Mouse (Mus musculus): ENCODE results near the gene Rab11fip3. TPM values are rescaled to one million over a fixed set of nuclear protein-coding genes. Genes with fewer than 3 reads are reported as not detected.

Rab11fip3 gene
- polyA plus RNA-seq, 1 experiment from 2014 or later: 15.8 TPM

DNA sequence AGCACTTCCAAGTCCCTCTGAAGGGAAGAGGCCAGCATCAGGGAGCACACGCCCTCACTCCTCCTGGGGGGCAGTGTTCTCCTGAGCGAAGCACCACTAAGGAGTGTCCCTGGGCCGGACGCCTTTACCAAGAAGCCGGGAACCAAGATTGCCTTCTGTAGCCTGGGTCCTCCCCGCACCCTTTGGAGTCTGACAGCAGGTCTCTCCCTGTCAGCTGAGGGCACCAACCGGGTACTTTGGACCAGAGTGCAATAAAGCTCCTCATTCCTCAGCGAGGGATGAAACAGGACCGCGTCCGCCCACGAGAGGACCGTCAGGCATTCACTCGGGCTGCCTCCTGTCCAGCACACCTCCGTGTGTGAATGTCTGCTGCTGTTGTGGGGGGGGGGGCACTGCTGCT, 64.6 kb downstream of the Rab11fip3 start:
- 92% methylated on average over 14 of the region's 15 CpGs for WGBS
- H3K4me1 ChIP-seq (ENCODE audit: control insufficient read depth, insufficient read depth, low read length): no peaks in the 10 kb centered on the region
- no peaks in the 10 kb centered on the region for H3K9me3 ChIP-seq (ENCODE audit: control insufficient read depth, low read length)
- no peak overlapping the region for H3K4me2 ChIP-seq (ENCODE audit: low read depth, low read length)
- H3K9ac ChIP-seq (ENCODE audit: low read depth, low read length): no peak overlapping the region
- no peak overlapping the region for H3K27ac ChIP-seq (replicated peaks; ENCODE audit: low read depth, low read length)
- DNase-seq (ENCODE audit: low spot score) (no peak), ATAC-seq (ENCODE audit: low read depth) (no peak)
- peaks cover 64% of the 10 kb centered on the region for H3K36me3 ChIP-seq (ENCODE audit: control insufficient read depth, insufficient read depth, low read length)
- no peaks in the 10 kb centered on the region for H3K27me3 ChIP-seq (replicated peaks; ENCODE audit: control insufficient read depth, insufficient read depth, low read length)
- H3K4me3 ChIP-seq (ENCODE audit: low read depth, low read length): no peak overlapping the region

DNA sequence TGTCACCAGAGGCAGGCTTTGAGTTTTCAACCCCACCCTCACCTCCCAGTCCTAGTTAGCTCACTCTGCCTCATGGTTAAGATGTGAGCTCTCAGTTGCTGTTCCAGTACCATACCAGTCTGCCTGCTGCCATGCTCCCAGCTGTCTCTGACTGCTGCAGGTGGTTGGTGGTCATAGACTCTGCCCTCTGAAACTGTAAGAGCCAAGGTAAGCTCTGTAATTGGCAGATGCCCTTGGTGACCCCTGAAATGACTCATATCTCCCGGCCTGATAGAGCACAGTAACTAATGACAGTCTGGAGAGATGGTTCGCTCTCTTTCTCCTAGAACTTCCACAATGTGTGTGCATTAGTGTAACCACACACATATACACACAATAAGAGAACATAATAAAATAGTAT, 65.5 kb downstream of the Rab11fip3 start:
- H3K9me3 ChIP-seq (ENCODE audit: control insufficient read depth, low read length): no peaks in the 10 kb centered on the region
- H3K4me3 ChIP-seq (ENCODE audit: low read depth, low read length): no peak overlapping the region
- no peak overlapping the region for H3K9ac ChIP-seq (ENCODE audit: low read depth, low read length)
- H3K36me3 ChIP-seq (ENCODE audit: control insufficient read depth, insufficient read depth, low read length): peaks cover 65% of the 10 kb centered on the region
- H3K4me1 ChIP-seq (ENCODE audit: control insufficient read depth, insufficient read depth, low read length): no peaks in the 10 kb centered on the region
- no peak for DNase-seq (ENCODE audit: low spot score)
- H3K27me3 ChIP-seq (replicated peaks; ENCODE audit: control insufficient read depth, insufficient read depth, low read length): no peaks in the 10 kb centered on the region
- H3K27ac ChIP-seq (replicated peaks; ENCODE audit: low read depth, low read length): no peak overlapping the region
- no peak overlapping the region for H3K4me2 ChIP-seq (ENCODE audit: low read depth, low read length)
- ATAC-seq (ENCODE audit: low read depth): no peak
- 92% methylated on average over 2 of the region's 2 CpGs for WGBS

DNA sequence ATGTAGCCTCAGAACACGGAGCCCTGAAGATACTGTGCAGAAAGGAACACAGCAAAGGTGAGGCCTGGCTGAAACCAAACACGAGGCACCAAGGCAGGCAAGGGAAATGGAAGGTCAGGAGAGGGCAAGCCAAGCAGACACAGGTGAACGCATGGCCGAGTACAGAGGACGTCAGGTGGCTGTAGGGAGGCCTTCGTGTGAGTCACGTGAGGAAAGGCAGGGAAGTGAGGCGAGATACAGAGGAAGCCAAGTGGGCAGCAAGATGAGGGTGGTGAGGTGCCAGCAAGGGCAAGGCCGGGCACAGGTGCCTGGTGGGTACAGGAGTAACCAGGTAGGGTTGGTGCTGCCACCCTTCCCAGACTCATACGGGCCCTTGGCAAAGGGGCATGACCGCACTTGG, 70.9 kb downstream of the Rab11fip3 start:
- H3K27ac ChIP-seq (replicated peaks; ENCODE audit: low read depth, low read length): no peak overlapping the region
- no peak overlapping the region for H3K4me3 ChIP-seq (ENCODE audit: low read depth, low read length)
- no peak for ATAC-seq (ENCODE audit: low read depth)
- no peaks in the 10 kb centered on the region for H3K27me3 ChIP-seq (replicated peaks; ENCODE audit: control insufficient read depth, insufficient read depth, low read length)
- no peak for DNase-seq (ENCODE audit: low spot score)
- H3K9ac ChIP-seq (ENCODE audit: low read depth, low read length): no peak overlapping the region
- H3K9me3 ChIP-seq (ENCODE audit: control insufficient read depth, low read length): no peaks in the 10 kb centered on the region
- 89% methylated on average over 11 of the region's 11 CpGs for WGBS
- H3K4me2 ChIP-seq (ENCODE audit: low read depth, low read length): no peak overlapping the region
- no peaks in the 10 kb centered on the region for H3K4me1 ChIP-seq (ENCODE audit: control insufficient read depth, insufficient read depth, low read length)
- peaks cover 58% of the 10 kb centered on the region for H3K36me3 ChIP-seq (ENCODE audit: control insufficient read depth, insufficient read depth, low read length)

DNA sequence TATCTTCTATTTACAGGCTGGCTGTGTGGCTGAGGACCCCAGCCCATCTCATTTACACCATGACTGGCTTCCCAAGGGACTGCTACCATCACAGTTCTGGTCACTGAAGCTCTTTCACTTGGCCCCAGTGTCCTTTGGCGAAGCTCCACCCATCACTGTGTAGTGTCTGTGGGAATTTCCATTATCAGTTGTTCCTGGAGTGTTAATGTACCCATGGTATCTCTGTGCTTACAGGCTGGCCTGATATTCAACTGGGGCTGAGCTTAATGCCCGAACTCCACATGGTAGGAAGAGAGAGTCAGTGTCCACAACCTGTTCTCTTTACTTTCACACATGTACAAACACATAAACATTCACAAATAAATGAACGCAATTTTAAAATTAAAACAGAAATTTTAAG, 75.9 kb downstream of the Rab11fip3 start:
- no peaks in the 10 kb centered on the region for H3K27me3 ChIP-seq (replicated peaks; ENCODE audit: control insufficient read depth, insufficient read depth, low read length)
- 90% methylated on average over 3 of the region's 3 CpGs for WGBS
- peaks cover 76% of the 10 kb centered on the region for H3K36me3 ChIP-seq (ENCODE audit: control insufficient read depth, insufficient read depth, low read length)
- H3K9me3 ChIP-seq (ENCODE audit: control insufficient read depth, low read length): no peaks in the 10 kb centered on the region
- H3K27ac ChIP-seq (replicated peaks; ENCODE audit: low read depth, low read length): no peak overlapping the region
- DNase-seq (ENCODE audit: low spot score): no peak
- no peak overlapping the region for H3K4me3 ChIP-seq (ENCODE audit: low read depth, low read length)
- H3K4me1 ChIP-seq (ENCODE audit: control insufficient read depth, insufficient read depth, low read length): no peaks in the 10 kb centered on the region
- H3K9ac ChIP-seq (ENCODE audit: low read depth, low read length): no peak overlapping the region
- ATAC-seq (ENCODE audit: low read depth): no peak
- H3K4me2 ChIP-seq (ENCODE audit: low read depth, low read length): no peak overlapping the region

DNA sequence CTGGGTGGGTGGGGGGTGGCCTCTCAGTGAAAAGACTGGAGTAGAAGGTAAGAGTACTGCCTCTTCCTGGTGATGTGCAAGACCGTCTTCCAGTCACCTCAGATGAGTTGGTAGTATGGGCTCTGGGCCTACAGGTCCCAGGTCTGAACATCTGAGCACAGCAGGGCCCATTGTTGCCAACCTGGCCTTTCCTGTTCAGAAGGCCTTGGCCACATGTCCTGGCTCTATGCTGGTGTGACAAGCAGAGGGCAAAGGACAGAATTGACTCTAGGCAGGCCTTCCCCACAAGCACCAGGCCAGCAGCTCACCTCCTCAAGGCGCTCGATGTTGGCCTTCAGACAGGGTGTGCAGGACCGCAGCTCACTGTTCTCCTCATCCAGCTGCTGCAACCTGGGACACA, 77.1 kb downstream of the Rab11fip3 start:
- DNase-seq (ENCODE audit: low spot score): no peak
- no peak for ATAC-seq (ENCODE audit: low read depth)
- H3K4me2 ChIP-seq (ENCODE audit: low read depth, low read length): no peak overlapping the region
- no peak overlapping the region for H3K4me3 ChIP-seq (ENCODE audit: low read depth, low read length)
- no peaks in the 10 kb centered on the region for H3K4me1 ChIP-seq (ENCODE audit: control insufficient read depth, insufficient read depth, low read length)
- H3K9me3 ChIP-seq (ENCODE audit: control insufficient read depth, low read length): no peaks in the 10 kb centered on the region
- 95% methylated on average over 4 of the region's 4 CpGs for WGBS
- no peak overlapping the region for H3K27ac ChIP-seq (replicated peaks; ENCODE audit: low read depth, low read length)
- H3K27me3 ChIP-seq (replicated peaks; ENCODE audit: control insufficient read depth, insufficient read depth, low read length): no peaks in the 10 kb centered on the region
- peaks cover 71% of the 10 kb centered on the region for H3K36me3 ChIP-seq (ENCODE audit: control insufficient read depth, insufficient read depth, low read length)
- H3K9ac ChIP-seq (ENCODE audit: low read depth, low read length): no peak overlapping the region

DNA sequence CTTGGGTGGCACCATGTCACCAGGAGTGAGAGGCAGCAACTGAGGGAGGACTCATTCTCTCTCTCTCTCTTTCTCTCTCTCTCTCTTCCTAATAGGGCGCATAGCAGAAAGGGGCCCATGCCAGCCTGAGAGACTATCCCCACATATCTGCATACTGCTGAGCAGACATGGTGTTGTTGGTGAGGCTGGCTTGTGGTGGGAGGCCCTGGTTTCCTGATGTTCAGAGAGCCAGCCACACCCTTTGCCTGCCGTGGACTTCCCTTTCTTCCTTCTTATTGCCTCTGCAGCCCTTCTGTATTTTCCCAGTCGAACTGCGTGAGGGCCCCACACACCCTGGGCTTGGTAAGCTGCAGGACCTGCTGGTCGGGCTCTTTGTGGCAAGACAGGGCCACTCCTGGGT, 79.0 kb downstream of the Rab11fip3 start:
- 89% methylated on average over 5 of the region's 5 CpGs for WGBS
- H3K4me3 ChIP-seq (ENCODE audit: low read depth, low read length): no peak overlapping the region
- H3K9ac ChIP-seq (ENCODE audit: low read depth, low read length): no peak overlapping the region
- ATAC-seq (ENCODE audit: low read depth): no peak
- no peaks in the 10 kb centered on the region for H3K27me3 ChIP-seq (replicated peaks; ENCODE audit: control insufficient read depth, insufficient read depth, low read length)
- no peaks in the 10 kb centered on the region for H3K9me3 ChIP-seq (ENCODE audit: control insufficient read depth, low read length)
- H3K36me3 ChIP-seq (ENCODE audit: control insufficient read depth, insufficient read depth, low read length): peaks cover 65% of the 10 kb centered on the region
- no peaks in the 10 kb centered on the region for H3K4me1 ChIP-seq (ENCODE audit: control insufficient read depth, insufficient read depth, low read length)
- H3K27ac ChIP-seq (replicated peaks; ENCODE audit: low read depth, low read length): no peak overlapping the region
- DNase-seq (ENCODE audit: low spot score): no peak
- H3K4me2 ChIP-seq (ENCODE audit: low read depth, low read length): no peak overlapping the region

DNA sequence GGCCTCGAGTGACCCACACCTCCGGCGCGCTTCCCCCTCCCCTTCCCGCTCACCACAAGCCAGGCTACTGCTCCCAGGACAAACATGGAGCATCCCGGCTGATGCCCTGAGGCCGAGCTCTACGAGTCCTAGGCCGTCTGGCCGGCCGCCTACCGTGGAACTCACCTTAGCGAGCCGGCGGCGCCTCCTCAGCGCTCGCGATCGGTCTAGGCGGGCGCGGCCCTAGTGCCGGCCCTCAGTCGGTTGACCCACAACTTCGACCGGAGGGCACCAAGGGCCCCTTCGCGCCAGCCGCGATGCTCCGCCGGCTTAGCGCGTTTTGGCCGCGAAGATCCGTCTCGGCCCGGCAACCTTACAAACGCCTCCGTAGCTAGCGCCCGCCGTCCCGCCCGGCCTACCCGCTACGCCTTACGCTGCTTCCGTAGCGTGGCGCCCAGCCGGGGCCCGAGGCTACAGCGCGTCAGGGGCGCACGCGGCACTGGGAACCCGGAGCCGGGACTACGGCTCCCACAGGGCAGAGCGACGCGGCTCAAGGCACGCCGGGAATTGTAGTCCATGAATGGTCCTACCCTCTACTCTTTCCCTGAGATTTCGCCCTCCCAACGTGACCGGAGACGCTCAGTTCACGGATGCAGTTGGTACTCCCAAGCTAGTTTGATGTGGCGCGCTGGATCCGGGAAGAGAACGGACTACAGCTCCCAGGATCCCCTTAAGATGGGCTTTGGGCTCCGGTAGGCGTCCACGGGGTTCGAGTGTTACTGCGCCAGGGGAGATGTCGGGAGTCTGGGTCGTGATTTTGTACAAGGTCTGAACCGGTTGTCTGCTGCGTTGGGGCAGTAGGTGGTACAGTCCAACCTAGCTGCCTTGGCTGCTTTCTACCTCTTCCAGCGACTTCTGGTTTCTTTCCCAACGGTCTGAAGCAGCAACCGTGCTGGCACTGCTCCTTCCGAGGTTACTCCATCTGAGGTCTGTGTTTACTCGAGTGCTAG, 83.8 kb downstream of the Rab11fip3 start, which contains the start of gene Capn15:
Capn15 (minus strand) TSS at position 491 of the 989 bp plus-strand sequence.
- Histone ChIP-seq H3K9me3 (ENCODE audit: control insufficient read depth, low read length) (no peaks in the 10 kb centered on the region), H3K9ac (ENCODE audit: low read depth, low read length) (peak within 1 kb of the TSS; percentile 88), H3K4me2 (ENCODE audit: low read depth, low read length) (peak within 1 kb of the TSS; percentile 83), H3K36me3 (ENCODE audit: control insufficient read depth, insufficient read depth, low read length) (peaks cover 19% of the 10 kb centered on the region), H3K4me1 (ENCODE audit: control insufficient read depth, insufficient read depth, low read length) (peaks cover 11% of the 10 kb centered on the region), H3K27me3 (replicated peaks; ENCODE audit: control insufficient read depth, insufficient read depth, low read length) (no peaks in the 10 kb centered on the region), H3K27ac (replicated peaks; ENCODE audit: low read depth, low read length) (peak within 1 kb of the TSS; percentile 88), H3K4me3 (ENCODE audit: low read depth, low read length) (peak within 1 kb of the TSS; percentile 76)
- WGBS: under 1% methylated on average over 55 of the region's 91 CpGs
- DNase-seq (ENCODE audit: low spot score): peak; percentile 99
- peak; percentile 100 for ATAC-seq (ENCODE audit: low read depth)

DNA sequence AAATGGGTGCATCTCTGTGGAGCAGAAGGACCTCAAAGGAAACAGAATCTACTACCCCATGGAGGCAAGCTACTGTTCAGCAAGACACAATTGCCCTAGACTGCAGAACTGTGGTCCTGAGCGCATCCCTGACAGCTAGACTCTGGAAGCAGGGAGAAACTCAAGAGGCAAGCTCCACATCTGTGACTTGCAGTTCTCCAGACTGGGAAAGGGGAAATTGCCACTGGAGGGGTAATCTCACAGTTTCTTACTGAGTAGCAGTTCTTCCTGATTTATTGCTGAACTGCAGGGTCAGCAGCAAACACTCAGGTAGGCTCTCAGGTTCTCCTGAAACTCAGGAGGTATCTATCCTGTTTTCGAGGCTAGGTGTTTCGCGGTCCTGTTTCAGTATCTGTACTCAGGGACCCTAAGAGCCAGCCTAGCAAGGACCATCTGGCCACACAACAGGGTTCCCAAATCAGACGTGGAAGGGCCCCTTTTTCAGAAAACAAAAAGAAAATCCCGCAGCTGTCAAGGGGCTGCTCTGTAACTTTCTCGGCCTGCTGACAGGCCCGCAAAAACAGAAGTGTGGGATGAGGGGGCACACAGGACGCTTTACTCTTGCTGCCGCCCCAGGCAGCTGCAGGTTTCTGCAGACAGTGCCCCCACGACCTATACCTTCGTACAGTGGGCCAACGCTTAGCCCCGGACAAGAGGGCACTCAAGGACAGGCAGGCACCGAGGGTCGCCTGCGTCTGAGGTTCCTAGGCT, 84.6 kb downstream of the Rab11fip3 start:
- Histone ChIP-seq H3K4me2 (ENCODE audit: low read depth, low read length) (peak overlapping the region; percentile 83), H3K9ac (ENCODE audit: low read depth, low read length) (peak overlapping the region; percentile 88), H3K4me1 (ENCODE audit: control insufficient read depth, insufficient read depth, low read length) (peaks cover 11% of the 10 kb centered on the region), H3K9me3 (ENCODE audit: control insufficient read depth, low read length) (no peaks in the 10 kb centered on the region), H3K4me3 (ENCODE audit: low read depth, low read length) (peak overlapping the region; percentile 76), H3K27me3 (replicated peaks; ENCODE audit: control insufficient read depth, insufficient read depth, low read length) (no peaks in the 10 kb centered on the region), H3K27ac (replicated peaks; ENCODE audit: low read depth, low read length) (peak overlapping the region; percentile 88), H3K36me3 (ENCODE audit: control insufficient read depth, insufficient read depth, low read length) (peaks cover 11% of the 10 kb centered on the region)
- DNase-seq (ENCODE audit: low spot score) (no peak), ATAC-seq (ENCODE audit: low read depth) (no peak)
- WGBS: 11% methylated on average over 15 of the region's 17 CpGs

Data from embryonic facial prominence, embryonic 14.5 days (tissue).